Mouse (Mus musculus) lung, embryonic 16.5 days (tissue): ENCODE results near the gene Gm49380. TPM values are rescaled to one million over a fixed set of nuclear protein-coding genes. Genes with fewer than 3 reads are reported as not detected.
A peak's percentile ranks its signal among the peaks of the same experiment; 100 is the strongest.

ENCODE experiments used
- ATAC-seq: fragments of 200-750 bp; cut with Nextera tagmentation; 2 replicates; pipeline ENCODE4 v1.8.0; 2017; ENCODE audit warnings: low read depth, mild to moderate bottlenecking, moderate library complexity
- H3K27ac ChIP-seq: fragments of 300-500 bp; sonication (generic); 2 replicates; pipeline ENCODE4 v1.5.1; 2014; ENCODE audit warnings: mild to moderate bottlenecking, control low read depth, low read length
- H3K27me3 ChIP-seq: fragments of 300-500 bp; sonication (generic); 2 replicates; pipeline ENCODE4 v1.6.1; 2014; ENCODE audit warnings: low read depth, low read length, mixed read lengths; ENCODE audit not compliant: control insufficient read depth, insufficient read depth
- H3K36me3 ChIP-seq: fragments of 300-500 bp; sonication (generic); 2 replicates; pipeline ENCODE4 v1.6.1; 2014; ENCODE audit warnings: low read length; ENCODE audit not compliant: control insufficient read depth, insufficient read depth
- H3K4me1 ChIP-seq: fragments of 300-500 bp; sonication (generic); replicated peaks from 2 replicates; pipeline ENCODE4 v1.6.1; 2014; ENCODE audit warnings: low read length, mixed read lengths; ENCODE audit not compliant: control insufficient read depth, insufficient read depth
- H3K4me2 ChIP-seq: fragments of 300-500 bp; sonication (generic); 2 replicates; pipeline ENCODE4 v1.6.1; 2014; ENCODE audit warnings: low read depth, low read length, control low read depth
- H3K4me3 ChIP-seq: fragments of 300-500 bp; sonication (generic); 2 replicates; pipeline ENCODE4 v1.5.1; 2014; ENCODE audit warnings: mild to moderate bottlenecking, low read length, control low read depth
- H3K9ac ChIP-seq: fragments of 300-500 bp; sonication (generic); 2 replicates; pipeline ENCODE4 v1.6.1; 2014; ENCODE audit warnings: low read length, control low read depth
- H3K9me3 ChIP-seq: fragments of 300-500 bp; sonication (generic); 2 replicates; pipeline ENCODE4 v1.6.1; 2016; ENCODE audit warnings: low read length; ENCODE audit not compliant: control insufficient read depth
- WGBS: fragments of 180-500 bp; shearing (Covaris S2); extraction: QIAGEN DNeasy Blood & Tissue Kit; methylation state at CpG from one replicate; pipeline ENCODE4 v1.1.7; 2014; 5-methylcytosine and 5-hydroxymethylcytosine counted together
- polyA plus RNA-seq: library from polyadenylated mRNA; unstranded; fragments of >200 nt; fragmentation: Nextera tagmentation; extraction: Ambion mirVana; gene quantifications from 2 replicates; pipeline ENCODE4 v1.2.1, GENCODE M21; 2015

Gene Gm49380
- polyA plus RNA-seq, 1 experiment from 2014 or later: 0.14 TPM

GRCm38 (mm10) chr9:44047571-44048490 lies 65.5 kb downstream of the Gm49380 start:
- Histone ChIP-seq H3K4me2 (no peak overlapping the region), H3K9ac (no peak overlapping the region), H3K36me3 (no peaks in the 10 kb centered on the region), H3K9me3 (no peaks in the 10 kb centered on the region), H3K4me3 (no peak overlapping the region), H3K4me1 (peaks cover 5% of the 10 kb centered on the region), H3K27ac (no peak overlapping the region), H3K27me3 (peaks cover 29% of the 10 kb centered on the region)
- WGBS: 62% methylated on average over 14 of the region's 14 CpGs
- no peak for ATAC-seq

GRCm38 (mm10) chr9:44047071-44047470 lies 66.2 kb downstream of the Gm49380 start:
- H3K27me3 ChIP-seq: peaks cover 33% of the 10 kb centered on the region

GRCm38 (mm10) chr9:44046426-44046825 lies 66.9 kb downstream of the Gm49380 start:
- ATAC-seq: no peak
- WGBS: 79% methylated on average over 12 of the region's 12 CpGs
- Histone ChIP-seq H3K4me2 (no peak overlapping the region), H3K27me3 (peaks cover 38% of the 10 kb centered on the region), H3K4me1 (peaks cover 5% of the 10 kb centered on the region), H3K27ac (no peak overlapping the region), H3K9me3 (no peaks in the 10 kb centered on the region), H3K36me3 (no peaks in the 10 kb centered on the region), H3K4me3 (no peak overlapping the region), H3K9ac (no peak overlapping the region)

More at GRCm38 (mm10) chr9:44047071-44047470, 66.2 kb downstream of the Gm49380 start:
- no peak for ATAC-seq
- Histone ChIP-seq H3K36me3 (no peaks in the 10 kb centered on the region), H3K27ac (no peak overlapping the region), H3K4me3 (no peak overlapping the region), H3K9ac (no peak overlapping the region), H3K4me2 (no peak overlapping the region), H3K4me1 (peaks cover 5% of the 10 kb centered on the region), H3K9me3 (no peaks in the 10 kb centered on the region)
- WGBS: 24% methylated on average over 6 of the region's 6 CpGs

- Histone ChIP-seq H3K4me3 (no peak overlapping the region), H3K9me3 (no peaks in the 10 kb centered on the region), H3K4me2 (no peak overlapping the region), H3K27me3 (peaks cover 39% of the 10 kb centered on the region), H3K9ac (no peak overlapping the region), H3K4me1 (peaks cover 5% of the 10 kb centered on the region), H3K27ac (no peak overlapping the region), H3K36me3 (no peaks in the 10 kb centered on the region)
- WGBS: 83% methylated on average over 5 of the region's 5 CpGs
- ATAC-seq: no peak
Observed at GRCm38 (mm10) chr9:44045884-44046272, 67.4 kb downstream of the Gm49380 start.

DNA sequence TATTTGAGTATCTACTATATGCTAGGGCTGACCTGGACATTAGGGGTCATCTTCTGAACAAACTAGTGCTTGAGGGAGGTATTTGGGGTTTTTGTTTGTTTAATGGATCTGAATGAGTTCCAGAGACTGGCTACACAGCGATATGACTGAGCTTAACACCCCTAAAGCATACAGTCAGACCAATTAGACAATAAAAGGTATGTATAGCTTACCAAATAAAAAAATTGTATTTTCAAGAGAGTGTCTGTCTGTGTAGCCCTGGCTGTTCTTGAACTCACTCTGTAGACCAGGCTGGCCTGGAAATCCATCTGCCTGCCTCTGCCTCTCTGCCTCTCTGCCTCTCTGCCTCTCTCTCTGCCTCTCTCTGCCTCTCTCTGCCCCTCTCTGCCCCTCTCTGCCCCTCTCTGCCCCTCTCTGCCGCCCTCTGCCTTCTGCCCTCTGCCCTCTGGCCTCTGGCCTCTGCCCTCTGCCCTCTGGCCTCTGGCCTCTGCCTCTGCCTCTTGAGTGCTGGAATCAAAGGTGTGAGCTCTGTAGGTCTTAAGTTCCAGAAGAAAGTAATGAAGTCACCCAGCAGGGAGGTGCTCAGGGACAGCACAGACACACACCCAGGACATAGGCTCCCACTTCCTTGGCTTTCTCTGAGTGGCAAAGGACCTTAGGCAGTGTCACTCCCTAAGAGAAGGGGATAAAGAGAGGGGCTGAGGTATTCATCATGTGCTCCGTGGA lies 68.0 kb downstream of the Gm49380 start:
- no peak overlapping the region for H3K9ac ChIP-seq
- no peaks in the 10 kb centered on the region for H3K9me3 ChIP-seq
- no peak overlapping the region for H3K4me2 ChIP-seq
- no peaks in the 10 kb centered on the region for H3K36me3 ChIP-seq
- no peak overlapping the region for H3K4me3 ChIP-seq
- peaks cover 39% of the 10 kb centered on the region for H3K27me3 ChIP-seq
- WGBS: 63% methylated on average over 3 of the region's 3 CpGs
- peaks cover 5% of the 10 kb centered on the region for H3K4me1 ChIP-seq
- no peak overlapping the region for H3K27ac ChIP-seq
- no peak for ATAC-seq

DNA sequence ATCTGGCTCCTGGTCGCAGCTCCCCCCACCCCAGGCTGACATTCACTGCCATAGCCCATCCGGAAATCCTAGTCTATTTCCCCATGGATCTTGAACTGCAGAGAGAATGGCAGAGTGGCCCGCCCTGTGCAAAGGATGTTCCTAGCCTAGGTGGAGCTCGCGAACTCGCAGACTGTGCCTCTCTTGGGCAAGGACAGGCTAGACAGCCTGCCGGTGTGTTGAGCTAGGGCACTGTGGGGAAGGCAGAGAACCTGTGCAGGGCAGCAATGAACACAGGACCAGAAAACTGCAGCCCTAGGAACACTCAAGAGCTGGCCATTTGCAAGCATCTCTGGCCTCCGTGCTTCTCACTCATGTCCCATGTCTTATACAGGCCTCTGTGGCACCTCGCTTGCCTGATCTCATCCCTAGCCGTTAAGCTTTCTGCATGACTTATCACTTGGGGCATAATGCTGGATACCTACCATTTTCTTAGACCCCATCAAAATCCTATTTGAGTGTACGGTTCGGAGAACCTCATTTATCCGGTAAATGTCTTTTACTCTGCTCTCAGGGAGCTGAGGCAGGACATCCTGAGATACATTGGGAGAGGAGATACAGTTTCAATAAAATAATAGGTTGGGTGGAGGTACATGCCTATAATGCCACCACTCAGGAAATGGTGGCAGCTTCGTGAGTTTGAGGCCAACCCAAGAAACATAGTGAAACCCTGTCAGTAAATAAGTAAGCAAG lies 68.7 kb downstream of the Gm49380 start:
- Histone ChIP-seq H3K4me3 (peak overlapping the region; percentile 1; the same call in 1 of the 2 replicates), H3K9me3 (no peaks in the 10 kb centered on the region), H3K36me3 (no peaks in the 10 kb centered on the region), H3K4me2 (no peak overlapping the region), H3K27me3 (peaks cover 39% of the 10 kb centered on the region), H3K4me1 (peaks cover 5% of the 10 kb centered on the region), H3K9ac (no peak overlapping the region), H3K27ac (no peak overlapping the region)
- WGBS: 36% methylated on average over 14 of the region's 14 CpGs
- no peak for ATAC-seq

- 2% methylated on average over 23 of the region's 23 CpGs for WGBS
- peak overlapping the region; percentile 45; the same call in 1 of the 2 replicates for H3K4me2 ChIP-seq
- H3K9ac ChIP-seq: no peak overlapping the region
- H3K4me1 ChIP-seq: peaks cover 5% of the 10 kb centered on the region
- H3K27me3 ChIP-seq: peaks cover 39% of the 10 kb centered on the region
- H3K36me3 ChIP-seq: no peaks in the 10 kb centered on the region
- H3K9me3 ChIP-seq: no peaks in the 10 kb centered on the region
- H3K27ac ChIP-seq: no peak overlapping the region
- no peak for ATAC-seq
- peak overlapping the region; percentile 20 for H3K4me3 ChIP-seq
Observed at GRCm38 (mm10) chr9:44043708-44044425, 69.4 kb downstream of the Gm49380 start.

DNA sequence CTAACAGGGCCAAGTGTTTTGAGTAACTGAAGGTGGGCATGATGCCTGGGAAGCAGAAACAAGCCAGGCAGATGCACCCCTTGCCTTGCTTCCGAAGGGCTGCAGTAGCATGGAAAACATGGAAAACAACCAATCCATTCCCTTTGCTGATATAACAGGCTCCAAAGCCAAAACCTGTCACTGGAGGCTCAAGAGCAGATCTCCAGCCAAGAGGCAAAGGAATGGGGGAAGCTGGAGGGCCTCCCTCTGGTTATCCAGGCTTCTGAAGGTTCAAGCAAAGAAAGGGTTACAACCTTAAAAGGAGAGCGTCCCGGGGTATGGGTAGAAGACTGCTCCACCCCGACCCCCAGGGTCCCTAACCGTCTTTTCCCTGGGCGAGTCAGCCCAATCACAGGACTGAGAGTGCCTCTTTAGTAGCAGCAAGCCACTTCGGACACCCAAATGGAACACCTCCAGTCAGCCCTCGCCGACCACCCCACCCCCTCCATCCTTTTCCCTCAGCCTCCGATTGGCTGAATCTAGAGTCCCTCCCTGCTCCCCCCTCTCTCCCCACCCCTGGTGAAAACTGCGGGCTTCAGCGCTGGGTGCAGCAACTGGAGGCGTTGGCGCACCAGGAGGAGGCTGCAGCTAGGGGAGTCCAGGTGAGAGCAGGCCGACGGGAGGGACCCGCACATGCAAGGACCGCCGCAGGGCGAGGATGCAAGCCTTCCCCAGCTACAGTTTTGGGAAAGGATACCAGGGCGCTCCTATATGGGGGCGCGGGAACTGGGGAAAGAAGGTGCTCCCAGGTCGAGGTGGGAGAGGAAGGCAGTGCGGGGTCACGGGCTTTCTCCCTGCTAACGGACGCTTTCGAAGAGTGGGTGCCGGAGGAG lies 70.2 kb downstream of the Gm49380 start, which contains the start of gene Thy1:
Thy1 (plus strand) TSS at position 549 of the 872 bp plus-strand sequence.
- H3K9me3 ChIP-seq: no peaks in the 10 kb centered on the region
- 0 out of 2 replicates have a peak, but pooled peaks have one; percentile 26 for ATAC-seq

More for the DNA sequence above, 70.2 kb downstream of the Gm49380 start, which contains the start of gene Thy1:
- H3K27me3 ChIP-seq: peaks cover 39% of the 10 kb centered on the region
- WGBS: under 1% methylated on average over 30 of the region's 30 CpGs
- no peaks in the 10 kb centered on the region for H3K36me3 ChIP-seq
- no peak within 1 kb of the TSS for H3K27ac ChIP-seq
- H3K9ac ChIP-seq: no peak within 1 kb of the TSS
- peak within 1 kb of the TSS; percentile 45 for H3K4me2 ChIP-seq
- H3K4me3 ChIP-seq: peak within 1 kb of the TSS; percentile 20
- H3K4me1 ChIP-seq: peaks cover 5% of the 10 kb centered on the region
